Mouse (Mus musculus): ENCODE results near the gene Gm10073. TPM values are rescaled to one million over a fixed set of nuclear protein-coding genes. Genes with fewer than 3 reads are reported as not detected.

Gene Gm10073
- total and polyA plus RNA-seq, 2 experiments from 2014 or later = 6.0 to 26.8 TPM

DNA sequence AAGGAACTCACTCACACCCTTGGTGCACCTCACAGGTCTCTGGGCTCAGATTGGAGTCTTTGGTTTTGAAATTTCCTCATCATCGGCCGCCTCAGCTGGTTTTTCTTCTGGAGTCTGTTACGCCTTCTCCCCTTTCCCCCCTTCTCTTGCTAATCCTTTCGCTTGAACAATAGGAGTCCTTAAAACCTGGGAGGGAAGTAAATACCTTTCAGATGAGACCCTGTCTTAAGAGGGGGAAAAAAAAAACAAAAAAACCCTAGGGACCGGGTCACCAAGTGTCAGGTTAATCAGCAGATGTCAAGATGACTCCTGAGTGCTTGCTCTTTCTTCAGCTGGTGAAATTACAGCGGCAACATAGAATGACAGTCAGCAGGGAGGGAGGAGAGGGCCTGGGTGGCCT, 43.9 kb upstream of the Gm10073 start:
- 22% methylated on average over 6 of the region's 6 CpGs for WGBS
- TF ChIP-seq CTCF (IDR thresholded peaks at IDR 0.05) = no peak

DNA sequence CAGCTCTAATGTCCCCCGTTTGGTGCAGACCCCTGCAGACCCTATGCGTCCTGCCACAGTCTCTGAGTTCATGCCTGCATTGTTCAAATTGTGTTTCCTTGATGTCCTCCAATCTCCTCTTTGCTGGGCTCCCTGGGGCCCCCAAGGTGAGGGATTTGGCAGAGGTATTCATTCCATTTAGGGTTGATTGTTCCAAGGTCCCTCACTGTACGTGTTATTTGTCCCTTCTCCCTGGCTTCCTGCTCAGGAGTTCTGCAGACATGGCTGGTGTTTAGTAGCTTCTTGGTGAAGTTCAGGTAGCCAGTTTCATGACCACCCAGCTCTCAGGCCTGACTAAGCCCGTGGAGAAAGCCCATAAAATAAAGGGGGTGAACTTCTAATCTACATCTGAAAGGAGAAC, 43.4 kb upstream of the Gm10073 start:
- H3K27ac ChIP-seq (ENCODE audit: low read depth, low read length) = no peak overlapping the region
- H3K9me3 ChIP-seq (ENCODE audit: low read length) = no peaks in the 10 kb centered on the region
- H3K36me3 ChIP-seq (ENCODE audit: insufficient read depth, low read length) = no peaks in the 10 kb centered on the region
- 46% methylated on average over 4 of the region's 4 CpGs for WGBS
- no peak overlapping the region for H3K4me3 ChIP-seq (ENCODE audit: low read depth, low read length)
- ATAC-seq (ENCODE audit: low FRiP score) = no peak
- no peak overlapping the region for H3K4me2 ChIP-seq (ENCODE audit: low read depth, low read length, poor library complexity, severe bottlenecking)
- no peak for DNase-seq (ENCODE audit: low spot score)
- TF ChIP-seq CTCF (IDR thresholded peaks at IDR 0.05) = no peak
- H3K9ac ChIP-seq (replicated peaks; ENCODE audit: low read length, poor library complexity, severe bottlenecking) = no peak overlapping the region
- H3K27me3 ChIP-seq (ENCODE audit: insufficient read depth, low read length) = no peaks in the 10 kb centered on the region
- H3K4me1 ChIP-seq (ENCODE audit: insufficient read depth, low read length) = no peaks in the 10 kb centered on the region

More for the DNA sequence above, 43.9 kb upstream of the Gm10073 start:
- H3K4me3 ChIP-seq (ENCODE audit: low read depth, low read length) = no peak overlapping the region
- DNase-seq (ENCODE audit: low spot score) (no peak), ATAC-seq (ENCODE audit: low FRiP score) (no peak)
- no peaks in the 10 kb centered on the region for H3K9me3 ChIP-seq (ENCODE audit: low read length)
- H3K9ac ChIP-seq (replicated peaks; ENCODE audit: low read length, poor library complexity, severe bottlenecking) = no peak overlapping the region
- H3K27ac ChIP-seq (ENCODE audit: low read depth, low read length) = no peak overlapping the region
- H3K4me1 ChIP-seq (ENCODE audit: insufficient read depth, low read length) = no peaks in the 10 kb centered on the region
- H3K36me3 ChIP-seq (ENCODE audit: insufficient read depth, low read length) = no peaks in the 10 kb centered on the region
- H3K4me2 ChIP-seq (ENCODE audit: low read depth, low read length, poor library complexity, severe bottlenecking) = no peak overlapping the region
- H3K27me3 ChIP-seq (ENCODE audit: insufficient read depth, low read length) = no peaks in the 10 kb centered on the region

DNA sequence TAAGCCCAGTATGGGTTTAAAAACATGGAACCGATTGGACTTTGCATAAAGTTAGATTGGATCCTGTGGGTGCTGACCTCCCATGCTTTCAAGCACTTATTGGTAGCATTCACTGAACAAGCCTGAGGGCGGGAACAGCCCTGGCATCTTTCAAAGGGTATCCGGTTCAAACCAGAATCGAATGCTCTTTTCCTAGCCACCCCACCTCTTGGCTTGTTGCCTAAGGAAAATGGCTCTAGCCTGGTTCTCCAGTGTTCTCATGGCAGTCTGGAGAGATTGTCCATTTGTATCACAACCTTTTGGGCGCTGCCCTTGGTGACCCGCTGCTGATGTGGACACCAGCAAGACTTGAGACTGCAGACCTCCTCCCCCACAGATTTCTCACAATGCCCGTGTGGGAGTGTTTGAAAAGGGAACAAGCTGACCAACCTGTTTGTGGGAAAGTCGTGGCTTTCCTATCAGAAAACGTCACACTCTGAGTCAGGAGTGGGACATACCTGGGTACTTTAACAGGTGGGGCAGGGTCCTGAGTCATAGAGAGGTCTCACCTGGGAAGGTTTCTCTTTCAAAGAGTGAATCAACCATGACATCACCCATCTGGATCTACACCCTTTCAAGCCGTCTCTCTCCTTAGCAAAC, 42.5 kb upstream of the Gm10073 start:
- H3K27ac ChIP-seq (ENCODE audit: low read depth, low read length) = no peak overlapping the region
- no peaks in the 10 kb centered on the region for H3K36me3 ChIP-seq (ENCODE audit: insufficient read depth, low read length)
- H3K4me2 ChIP-seq (ENCODE audit: low read depth, low read length, poor library complexity, severe bottlenecking) = no peak overlapping the region
- no peaks in the 10 kb centered on the region for H3K4me1 ChIP-seq (ENCODE audit: insufficient read depth, low read length)
- no peak overlapping the region for H3K4me3 ChIP-seq (ENCODE audit: low read depth, low read length)
- ATAC-seq (ENCODE audit: low FRiP score) (no peak), DNase-seq (ENCODE audit: low spot score) (no peak)
- TF ChIP-seq CTCF (IDR thresholded peaks at IDR 0.05) = no peak
- H3K27me3 ChIP-seq (ENCODE audit: insufficient read depth, low read length) = no peaks in the 10 kb centered on the region
- no peak overlapping the region for H3K9ac ChIP-seq (replicated peaks; ENCODE audit: low read length, poor library complexity, severe bottlenecking)
- no peaks in the 10 kb centered on the region for H3K9me3 ChIP-seq (ENCODE audit: low read length)
- WGBS = 82% methylated on average over 10 of the region's 10 CpGs

DNA sequence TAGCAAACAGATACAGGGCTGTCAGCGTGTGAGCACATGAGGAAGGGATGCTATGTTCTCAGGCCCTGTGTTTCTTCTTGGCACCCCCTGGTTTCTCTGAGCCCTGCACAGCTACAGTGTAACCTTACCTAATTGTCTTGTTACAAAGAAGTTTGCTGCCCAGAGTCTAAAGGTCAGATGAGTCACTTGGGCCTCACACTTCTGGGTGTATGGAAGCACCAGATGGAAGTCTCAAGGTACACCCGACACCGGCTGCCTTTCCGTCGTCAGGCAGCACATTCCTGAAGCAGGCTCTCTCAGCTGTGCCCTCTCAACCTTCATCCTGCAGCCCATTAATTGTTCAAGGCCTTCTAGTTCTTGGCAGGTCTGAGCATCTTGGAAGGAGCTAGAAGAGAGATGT, 41.4 kb upstream of the Gm10073 start:
- H3K27me3 ChIP-seq (ENCODE audit: insufficient read depth, low read length) = no peaks in the 10 kb centered on the region
- no peak overlapping the region for H3K4me2 ChIP-seq (ENCODE audit: low read depth, low read length, poor library complexity, severe bottlenecking)
- H3K4me3 ChIP-seq (ENCODE audit: low read depth, low read length) = no peak overlapping the region
- WGBS = 80% methylated on average over 5 of the region's 5 CpGs
- ATAC-seq (ENCODE audit: low FRiP score) (no peak), DNase-seq (ENCODE audit: low spot score) (no peak)
- TF ChIP-seq CTCF (IDR thresholded peaks at IDR 0.05) = no peak
- H3K4me1 ChIP-seq (ENCODE audit: insufficient read depth, low read length) = no peaks in the 10 kb centered on the region
- no peak overlapping the region for H3K9ac ChIP-seq (replicated peaks; ENCODE audit: low read length, poor library complexity, severe bottlenecking)
- H3K27ac ChIP-seq (ENCODE audit: low read depth, low read length) = no peak overlapping the region
- no peaks in the 10 kb centered on the region for H3K9me3 ChIP-seq (ENCODE audit: low read length)
- H3K36me3 ChIP-seq (ENCODE audit: insufficient read depth, low read length) = no peaks in the 10 kb centered on the region

DNA sequence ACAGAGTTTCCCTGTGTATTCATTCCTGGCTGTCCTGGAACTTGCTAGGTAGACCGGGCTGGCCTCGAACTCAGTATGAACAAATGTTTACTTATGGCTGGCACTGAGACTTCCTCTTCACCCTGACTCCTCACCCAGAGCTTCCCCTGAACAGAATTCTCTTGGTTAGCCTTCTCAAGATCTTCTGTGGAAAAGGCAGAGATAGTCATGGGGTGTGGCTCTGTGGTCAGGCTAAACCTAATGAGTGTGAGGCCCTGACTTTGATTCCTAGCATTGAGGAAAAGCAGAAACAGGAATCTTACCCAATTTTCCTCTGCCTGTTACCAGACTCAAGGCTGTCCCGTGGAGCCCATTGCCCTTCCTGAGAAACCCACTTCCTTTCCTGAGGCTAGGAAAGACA, 38.8 kb upstream of the Gm10073 start:
- DNase-seq (ENCODE audit: low spot score) (no peak), ATAC-seq (ENCODE audit: low FRiP score) (no peak)
- Histone ChIP-seq H3K9me3 (ENCODE audit: low read length) (no peaks in the 10 kb centered on the region), H3K9ac (replicated peaks; ENCODE audit: low read length, poor library complexity, severe bottlenecking) (no peak overlapping the region), H3K27ac (ENCODE audit: low read depth, low read length) (no peak overlapping the region), H3K4me3 (ENCODE audit: low read depth, low read length) (no peak overlapping the region), H3K4me2 (ENCODE audit: low read depth, low read length, poor library complexity, severe bottlenecking) (no peak overlapping the region), H3K4me1 (ENCODE audit: insufficient read depth, low read length) (no peaks in the 10 kb centered on the region), H3K36me3 (ENCODE audit: insufficient read depth, low read length) (no peaks in the 10 kb centered on the region), H3K27me3 (ENCODE audit: insufficient read depth, low read length) (no peaks in the 10 kb centered on the region)
- WGBS = 83% methylated on average over 3 of the region's 3 CpGs
- TF ChIP-seq CTCF (IDR thresholded peaks at IDR 0.05) = no peak

DNA sequence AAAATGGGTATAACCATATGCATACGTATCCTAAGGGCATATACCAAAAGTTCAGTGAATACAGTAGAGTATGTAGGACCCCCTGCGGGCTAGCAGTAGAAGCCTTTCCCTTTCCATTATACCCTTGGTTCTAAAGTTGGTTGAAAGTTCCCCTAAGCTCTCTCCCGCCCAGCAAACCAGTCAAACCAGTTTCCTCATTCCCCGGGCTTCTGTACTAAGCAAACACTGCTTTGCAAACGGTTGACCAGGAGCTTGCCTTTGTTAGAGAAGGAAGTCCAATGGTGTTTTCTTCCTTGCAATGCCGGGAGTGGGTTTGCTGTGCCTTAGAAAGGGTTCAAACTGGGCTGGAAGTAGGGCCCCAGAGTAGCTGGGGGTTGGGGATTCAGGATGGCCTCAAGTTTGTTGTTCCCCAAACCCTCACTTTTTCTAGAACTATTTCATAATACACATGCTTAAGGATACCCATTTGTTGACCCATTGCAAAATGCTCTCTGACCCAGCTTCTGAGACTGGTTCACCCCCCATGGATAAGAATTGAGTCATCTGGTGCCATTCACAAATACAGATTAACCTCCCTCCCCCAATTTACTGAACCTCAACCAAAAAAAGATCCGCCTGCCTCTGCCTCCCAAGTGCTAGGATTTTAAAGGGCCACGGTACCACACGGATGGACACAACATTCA, 37.8 kb upstream of the Gm10073 start:
- no peaks in the 10 kb centered on the region for H3K36me3 ChIP-seq (ENCODE audit: insufficient read depth, low read length)
- 74% methylated on average over 9 of the region's 9 CpGs for WGBS
- no peak overlapping the region for H3K9ac ChIP-seq (replicated peaks; ENCODE audit: low read length, poor library complexity, severe bottlenecking)
- H3K27ac ChIP-seq (ENCODE audit: low read depth, low read length) = no peak overlapping the region
- no peaks in the 10 kb centered on the region; the same call in 1 of the 2 replicates for H3K27me3 ChIP-seq (ENCODE audit: insufficient read depth, low read length)
- no peak for DNase-seq (ENCODE audit: low spot score)
- no peaks in the 10 kb centered on the region for H3K4me1 ChIP-seq (ENCODE audit: insufficient read depth, low read length)
- no peak overlapping the region for H3K4me2 ChIP-seq (ENCODE audit: low read depth, low read length, poor library complexity, severe bottlenecking)
- H3K4me3 ChIP-seq (ENCODE audit: low read depth, low read length) = no peak overlapping the region
- no peaks in the 10 kb centered on the region for H3K9me3 ChIP-seq (ENCODE audit: low read length)
- no peak for TF ChIP-seq CTCF (IDR thresholded peaks at IDR 0.05)
- ATAC-seq (ENCODE audit: low FRiP score) = no peak

All from midbrain, postnatal 0 days (tissue).